In the genomic region with DNA sequence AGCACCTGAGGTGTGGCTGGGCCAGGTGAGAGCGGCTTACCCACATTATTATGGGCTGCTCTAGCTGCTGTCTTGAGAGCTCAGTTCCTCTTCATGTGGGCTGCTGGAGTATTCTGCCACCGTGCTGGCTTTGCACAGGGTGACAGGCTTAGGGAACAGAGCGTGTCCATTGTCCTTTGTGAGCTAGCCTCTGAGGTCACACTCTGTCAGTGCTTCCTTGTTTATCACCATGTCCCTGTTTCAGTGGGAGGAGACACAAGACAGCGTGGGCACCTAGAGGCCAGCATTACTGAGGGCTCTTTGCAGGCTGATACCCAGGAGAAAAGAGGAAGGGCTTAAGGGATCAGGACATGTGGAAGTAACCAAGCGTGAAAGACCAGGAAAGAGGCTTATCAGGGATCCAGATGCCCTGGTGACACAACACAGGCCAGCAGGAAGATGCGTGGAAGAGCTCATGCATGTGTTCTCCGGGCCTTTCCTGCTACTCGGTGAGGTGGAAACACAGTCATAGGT, we compare ENCODE assay signal across 8 mouse cellular contexts. TPM values are rescaled to one million over a fixed set of nuclear protein-coding genes. Genes with fewer than 3 reads are reported as not detected.
DNase-seq lines count a peak whose midpoint lies in the region; ATAC-seq and TF ChIP-seq lines count a peak whose summit lies in the region.

Gene Tmem144 (minus strand): TSS at position 120 of the 513 bp plus-strand sequence.

- TF ChIP-seq CTCF in forebrain, postnatal 0 days (IDR thresholded peaks at IDR 0.05; ENCODE audit: low read depth): no peak

- H3K9ac ChIP-seq in forebrain, postnatal 0 days: no peak within 1 kb of the TSS
- H3K9ac ChIP-seq in forebrain, embryonic 15.5 days (replicated peaks): no peak within 1 kb of the TSS
- H3K9ac ChIP-seq in embryonic facial prominence, embryonic 14.5 days (ENCODE audit: low read depth, low read length): no peak within 1 kb of the TSS

- H3K27ac ChIP-seq in forebrain, postnatal 0 days (ENCODE audit: low read depth, low read length): no peak within 1 kb of the TSS
- no peak within 1 kb of the TSS for H3K27ac ChIP-seq in forebrain, embryonic 15.5 days (replicated peaks)
- H3K27ac ChIP-seq in embryonic facial prominence, embryonic 14.5 days (replicated peaks; ENCODE audit: low read depth, low read length): no peak within 1 kb of the TSS

- H3K27me3 ChIP-seq in forebrain, postnatal 0 days (ENCODE audit: insufficient read depth, low read length): no peaks in the 10 kb centered on the region
- no peaks in the 10 kb centered on the region for H3K27me3 ChIP-seq in forebrain, embryonic 15.5 days
- H3K27me3 ChIP-seq in embryonic facial prominence, embryonic 14.5 days (replicated peaks; ENCODE audit: control insufficient read depth, insufficient read depth, low read length): no peaks in the 10 kb centered on the region
- peaks cover 2% of the 10 kb centered on the region for H3K27me3 ChIP-seq in megakaryocyte, embryonic 14.5 days (replicated peaks)

- H3K4me1 ChIP-seq in forebrain, postnatal 0 days (ENCODE audit: insufficient read depth): no peaks in the 10 kb centered on the region
- H3K4me1 ChIP-seq in forebrain, embryonic 15.5 days: 0 out of 2 replicates have a peak, but pooled peaks cover under 1% of the 10 kb centered on the region
- no peaks in the 10 kb centered on the region for H3K4me1 ChIP-seq in embryonic facial prominence, embryonic 14.5 days (ENCODE audit: control insufficient read depth, insufficient read depth, low read length)
- H3K4me1 ChIP-seq in megakaryocyte, embryonic 14.5 days: peaks cover 29% of the 10 kb centered on the region

- H3K4me2 ChIP-seq in forebrain, postnatal 0 days (ENCODE audit: low read depth): no peak within 1 kb of the TSS
- no peak within 1 kb of the TSS for H3K4me2 ChIP-seq in forebrain, embryonic 15.5 days (replicated peaks)
- H3K4me2 ChIP-seq in embryonic facial prominence, embryonic 14.5 days (ENCODE audit: low read depth, low read length): no peak within 1 kb of the TSS

- ATAC-seq in forebrain, postnatal 0 days: peak; percentile 36
- no peak for ATAC-seq in forebrain, embryonic 15.5 days (replicated peaks)
- ATAC-seq in embryonic facial prominence, embryonic 14.5 days (ENCODE audit: low read depth): peak; percentile 62; the same call in 1 of the 2 replicates

- no peaks in the 10 kb centered on the region for H3K36me3 ChIP-seq in forebrain, postnatal 0 days (ENCODE audit: insufficient read depth)
- H3K36me3 ChIP-seq in forebrain, embryonic 15.5 days: no peaks in the 10 kb centered on the region
- no peaks in the 10 kb centered on the region for H3K36me3 ChIP-seq in embryonic facial prominence, embryonic 14.5 days (ENCODE audit: control insufficient read depth, insufficient read depth, low read length)
- H3K36me3 ChIP-seq in megakaryocyte, embryonic 14.5 days (replicated peaks; ENCODE audit: low read length): no peaks in the 10 kb centered on the region

- H3K4me3 ChIP-seq in forebrain, postnatal 0 days (ENCODE audit: low read depth, low read length): no peak within 1 kb of the TSS
- H3K4me3 ChIP-seq in forebrain, embryonic 15.5 days: no peak within 1 kb of the TSS
- H3K4me3 ChIP-seq in embryonic facial prominence, embryonic 14.5 days (ENCODE audit: low read depth, low read length): no peak within 1 kb of the TSS
- peak within 1 kb of the TSS; percentile 69 for H3K4me3 ChIP-seq in megakaryocyte, embryonic 14.5 days (replicated peaks)

- WGBS in forebrain, postnatal 0 days: 47% methylated on average over 8 of the region's 8 CpGs
- WGBS in forebrain, embryonic 15.5 days: 46% methylated on average over 8 of the region's 8 CpGs
- 55% methylated on average over 8 of the region's 8 CpGs for WGBS in embryonic facial prominence, embryonic 14.5 days

- DNase-seq in forebrain, postnatal 0 days: no peak
- peak; percentile 20 for DNase-seq in embryonic facial prominence, embryonic 14.5 days (ENCODE audit: low spot score)
- DNase-seq in layer of hippocampus, postnatal 14 days (ENCODE audit: low spot score in 2 of 2): no peak
- DNase-seq in spleen, adult 18-20 months: no peak
- no peak for DNase-seq in gastrocnemius, postnatal 10 days
- DNase-seq in thymus, postnatal 4 days: no peak

- no peaks in the 10 kb centered on the region for H3K9me3 ChIP-seq in forebrain, postnatal 0 days (ENCODE audit: low read length)
- H3K9me3 ChIP-seq in forebrain, embryonic 15.5 days: no peaks in the 10 kb centered on the region
- H3K9me3 ChIP-seq in embryonic facial prominence, embryonic 14.5 days (ENCODE audit: control insufficient read depth, low read length): no peaks in the 10 kb centered on the region
- H3K9me3 ChIP-seq in megakaryocyte, embryonic 14.5 days: no peaks in the 10 kb centered on the region

RNA-seq across cellular contexts. Expression of gene Tmem144, which starts in this region (rescaled TPM):
- 1.00 and 1.2 TPM in 2 replicates for total RNA-seq in forebrain, postnatal 0 days (2014; rRNA removed)
- polyA plus RNA-seq in forebrain, postnatal 0 days (2015; fragmentation: Nextera tagmentation; extraction: Ambion mirVana): 1.4 and 2.6 TPM in 2 replicates
- polyA plus RNA-seq in forebrain, embryonic 15.5 days (2015; fragmentation: Nextera tagmentation; extraction: Ambion mirVana): 1.6 and 1.8 TPM in 2 replicates
- 3.3 and 4.6 TPM in 2 replicates for polyA plus RNA-seq in embryonic facial prominence, embryonic 14.5 days (2014; fragmentation: Nextera tagmentation; extraction: Ambion mirVana)
- total RNA-seq in layer of hippocampus, postnatal 14 days (2021): 10 to 100 TPM; 16.9 to 18.7 TPM
- polyA plus RNA-seq in megakaryocyte, embryonic 14.5 days (2012; ENCODE audit: insufficient read depth, low replicate concordance): not detected in 2 replicates
- 1 to 10 TPM; 1.1 to 3.3 TPM for total RNA-seq in gastrocnemius, postnatal 10 days (2021)
